Mouse (Mus musculus) right cerebral cortex, postnatal 4 days (tissue): ENCODE data around the gene Mfap3.
"Not testable (repeated sequence)": the region's sequence is repeated elsewhere in the genome, so short reads cannot be mapped to it uniquely, and the experiment has no call there.

Source experiments
- DNase-seq: peaks from one replicate; pipeline ENCODE4 v3.0.0-alpha.2; 2022

The Mfap3 gene

DNA sequence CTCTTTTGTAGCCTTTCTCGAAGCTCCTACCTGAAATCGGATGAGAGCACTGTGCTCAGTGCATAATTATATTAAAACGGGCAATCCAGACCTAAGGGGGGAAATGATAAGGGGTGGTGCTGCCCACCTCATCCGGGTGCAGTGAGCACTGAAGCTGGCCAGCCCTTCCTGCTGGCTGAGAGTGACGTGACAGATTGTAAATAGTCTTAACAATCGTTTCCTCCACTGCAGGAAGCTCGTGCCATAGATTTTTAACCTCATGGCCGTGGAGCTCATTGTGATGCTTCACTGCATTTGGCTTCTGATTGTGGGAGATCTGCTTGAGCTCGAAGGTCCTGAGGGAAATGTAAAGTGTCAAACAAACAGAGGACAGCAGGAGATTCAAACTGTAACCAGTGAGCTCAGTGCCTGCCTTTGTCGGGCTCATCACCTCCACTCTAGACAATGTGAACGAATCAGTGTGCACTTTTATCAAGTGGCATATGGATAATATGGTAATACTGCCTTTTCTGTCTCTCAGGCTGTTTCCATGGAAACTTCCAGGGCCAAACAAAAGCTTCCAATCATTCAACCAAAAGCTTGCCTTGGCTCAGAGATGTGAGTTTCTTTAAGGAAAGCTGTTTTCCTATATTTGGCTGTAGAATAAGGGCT is 13.0 kb downstream of the Mfap3 start:
- DNase-seq, result no peak

- no peak for DNase-seq
Observed at GRCm38 (mm10) chr11:57532306-57532705, 13.8 kb downstream of the Mfap3 start.

DNA sequence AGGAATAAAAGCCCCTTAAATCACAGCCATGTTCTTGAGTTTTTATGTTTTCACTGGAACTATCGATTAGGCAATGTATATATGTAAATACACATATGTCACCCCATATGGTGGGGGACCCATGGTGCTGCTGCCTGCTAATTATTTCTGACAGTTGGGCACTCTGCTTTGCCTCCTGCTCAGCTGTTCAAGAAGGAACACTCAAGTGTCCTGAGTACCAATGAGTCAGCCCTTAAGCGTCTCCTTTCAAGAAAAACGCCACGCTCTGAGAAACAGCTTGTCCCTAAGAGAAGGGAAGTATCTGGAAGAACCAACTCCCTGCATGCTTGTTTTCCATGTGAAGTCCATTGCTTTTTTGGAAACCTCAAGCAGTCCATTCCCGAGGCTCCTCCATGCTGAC is 17.4 kb downstream of the Mfap3 start:
- DNase-seq, result no peak

DNA sequence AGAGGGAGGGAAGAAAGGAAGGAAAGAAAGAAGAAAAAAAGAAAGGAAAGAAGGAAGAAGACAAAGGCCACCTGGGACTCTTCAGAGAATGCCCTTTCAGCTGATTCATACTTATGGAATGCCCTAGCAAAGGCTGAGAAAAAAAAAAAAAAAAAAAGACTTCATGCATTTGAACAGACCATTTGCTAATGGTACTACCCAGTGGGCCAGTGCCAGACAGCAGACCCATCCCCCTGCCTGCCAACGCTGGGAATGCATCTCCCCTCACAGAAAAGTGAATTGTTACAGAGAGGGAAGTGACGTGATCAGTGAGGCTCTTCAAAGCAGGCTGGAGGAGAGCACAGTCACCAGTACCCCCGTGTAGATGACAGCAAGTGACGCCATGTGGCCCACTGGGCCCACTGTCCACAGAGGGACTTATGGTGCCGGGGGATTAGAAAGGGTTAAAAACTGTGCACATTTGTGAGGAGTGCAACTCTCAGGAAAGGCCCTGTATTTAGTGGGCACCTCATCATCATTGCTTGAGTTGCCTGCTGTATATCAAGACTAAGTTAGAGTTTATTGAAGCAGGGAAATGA is 21.5 kb downstream of the Mfap3 start:
- no peak for DNase-seq

GRCm38 (mm10) chr11:57540681-57541080 is 22.2 kb downstream of the Mfap3 start:
- no peak for DNase-seq

DNA sequence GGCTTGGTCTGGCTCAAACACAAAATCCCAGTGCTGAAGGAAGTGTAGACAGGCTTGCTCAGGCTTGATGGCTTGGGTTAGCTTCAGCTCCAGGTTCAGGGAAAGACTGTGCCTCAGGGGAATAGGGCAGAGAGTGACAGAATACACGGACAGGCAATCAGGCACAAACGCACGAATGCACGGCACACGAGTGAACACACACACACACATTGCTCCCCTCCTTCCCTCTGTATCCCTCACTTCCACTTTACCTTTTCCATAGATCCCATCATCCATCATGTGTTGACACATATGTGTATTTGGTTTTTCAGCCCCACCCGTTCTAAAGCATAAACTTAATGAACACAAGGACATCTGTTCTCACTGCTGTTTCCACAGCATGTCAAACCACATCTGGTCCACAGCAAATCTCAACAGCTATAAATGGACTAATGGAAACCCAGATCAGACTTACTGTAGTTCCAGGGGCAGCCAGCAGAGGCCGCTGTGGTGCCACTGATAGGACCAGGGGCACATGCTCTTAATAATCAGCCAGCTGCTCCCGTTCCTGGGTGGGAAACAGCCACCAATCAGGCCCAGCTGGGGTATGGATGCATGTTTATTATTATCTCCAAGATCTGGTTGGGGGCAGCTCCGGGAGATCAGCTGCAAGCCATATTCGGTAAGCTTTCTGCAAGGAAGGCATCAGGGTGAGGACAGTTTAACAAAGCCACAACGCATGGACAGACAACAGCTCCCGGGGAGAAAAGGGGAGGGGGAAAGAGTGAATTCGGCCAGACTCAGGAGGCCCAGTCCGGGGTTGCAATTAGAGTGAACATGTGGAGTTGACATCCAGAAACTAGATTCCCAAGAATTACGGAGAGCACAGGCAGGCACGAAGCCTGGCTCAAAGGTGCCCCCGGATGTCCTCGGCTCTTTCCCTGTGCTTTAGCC is 30.4 kb downstream of the Mfap3 start:
- DNase-seq, result peak; percentile 91

DNA sequence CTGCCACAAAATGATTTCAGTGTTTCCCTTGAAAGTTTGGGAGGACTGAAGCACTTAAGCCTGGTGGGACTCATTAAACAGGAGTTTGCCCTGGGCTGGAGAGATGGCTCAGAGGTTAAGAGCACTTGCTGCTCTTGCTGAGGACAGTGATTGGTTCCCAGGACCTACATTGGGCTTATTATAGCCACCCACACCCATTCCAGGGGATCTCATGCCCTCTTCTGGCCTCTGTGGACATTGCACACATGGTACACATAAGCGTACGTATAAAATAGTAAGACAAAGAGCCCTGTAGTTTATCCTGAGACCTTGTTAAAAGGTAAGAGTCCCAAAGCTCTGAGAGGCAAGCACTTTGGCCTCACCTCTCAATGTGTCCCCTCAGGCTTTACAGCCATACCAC is 31.8 kb downstream of the Mfap3 start:
- no peak for DNase-seq

DNA sequence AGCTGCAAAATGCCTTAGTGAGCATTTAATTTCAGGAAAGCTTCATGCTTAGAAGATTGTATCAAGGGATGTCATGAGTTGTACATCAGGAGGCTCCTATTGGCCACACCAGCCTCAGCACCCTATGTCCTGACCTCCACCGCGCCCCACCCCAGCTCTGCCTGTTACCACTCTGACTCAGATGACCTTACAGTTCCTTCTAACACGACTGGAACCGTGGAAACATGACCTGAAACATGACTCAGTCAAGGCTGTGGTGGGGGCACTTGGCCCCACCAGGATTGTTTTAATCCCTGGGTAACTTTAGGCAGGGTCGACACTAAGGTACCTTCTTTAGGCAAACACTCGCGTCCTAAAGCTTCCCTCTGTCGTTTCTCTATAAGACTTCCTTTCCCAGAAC is 32.6 kb downstream of the Mfap3 start:
- no peak for DNase-seq

DNA sequence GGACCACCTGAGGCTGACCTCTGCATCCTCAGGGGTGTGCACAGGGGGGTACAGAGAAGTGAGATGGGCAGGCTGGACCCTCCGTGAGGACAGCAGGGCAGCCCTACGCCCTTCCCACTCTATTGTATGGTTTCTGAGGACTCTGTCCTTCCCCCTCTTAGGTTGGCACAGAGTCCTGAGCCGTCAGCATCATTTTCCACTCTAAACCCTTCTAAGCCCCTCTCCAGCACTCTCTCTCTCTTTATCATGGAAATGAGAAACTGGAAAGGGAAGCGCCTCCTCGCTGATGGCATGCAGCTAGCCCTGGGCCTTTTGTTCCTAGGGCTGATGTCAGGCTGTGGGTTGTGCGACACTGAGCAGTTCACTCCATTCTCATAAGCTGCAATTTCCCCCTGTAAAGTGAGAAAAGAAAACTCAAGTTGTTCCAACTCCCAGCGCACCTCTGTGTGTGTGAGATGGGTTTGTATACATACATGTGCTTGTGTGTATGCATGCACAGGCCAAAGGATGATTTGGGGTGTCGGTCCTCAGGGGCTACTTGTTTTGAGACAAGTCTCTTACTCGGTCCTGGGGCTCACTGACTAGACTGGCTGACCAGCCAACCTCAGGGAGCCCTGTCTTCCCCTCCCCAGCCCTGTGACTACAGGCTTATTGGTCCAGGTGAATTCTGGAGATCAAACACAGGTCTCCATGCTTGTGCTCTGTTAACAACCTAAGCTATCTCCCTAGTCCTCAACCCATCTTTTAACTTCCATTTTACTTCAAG is 34.7 kb downstream of the Mfap3 start:
- no peak for DNase-seq

DNA sequence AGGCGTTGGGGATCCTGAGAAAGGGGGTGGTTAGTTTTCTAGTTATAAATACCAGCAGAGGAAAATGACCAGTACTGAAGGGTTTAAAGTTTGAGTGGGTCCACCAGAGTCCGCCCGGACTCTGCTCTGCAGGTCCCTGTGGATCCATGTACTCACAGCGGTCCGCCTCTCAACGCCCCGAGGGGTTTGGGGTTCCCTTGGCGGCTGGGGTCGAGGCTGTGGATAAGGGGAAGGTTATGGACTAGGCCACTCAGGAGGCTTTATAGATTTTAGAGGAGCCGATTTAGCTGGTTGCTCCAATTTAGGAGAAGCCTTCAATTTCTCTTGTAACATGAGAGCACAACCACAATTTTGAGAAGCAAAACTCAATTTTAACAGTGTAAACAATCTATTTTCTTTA is 39.5 kb downstream of the Mfap3 start:
- not testable (repeated sequence) for DNase-seq

- DNase-seq, result no peak
Observed at GRCm38 (mm10) chr11:57564564-57564963, 46.1 kb downstream of the Mfap3 start.

DNA sequence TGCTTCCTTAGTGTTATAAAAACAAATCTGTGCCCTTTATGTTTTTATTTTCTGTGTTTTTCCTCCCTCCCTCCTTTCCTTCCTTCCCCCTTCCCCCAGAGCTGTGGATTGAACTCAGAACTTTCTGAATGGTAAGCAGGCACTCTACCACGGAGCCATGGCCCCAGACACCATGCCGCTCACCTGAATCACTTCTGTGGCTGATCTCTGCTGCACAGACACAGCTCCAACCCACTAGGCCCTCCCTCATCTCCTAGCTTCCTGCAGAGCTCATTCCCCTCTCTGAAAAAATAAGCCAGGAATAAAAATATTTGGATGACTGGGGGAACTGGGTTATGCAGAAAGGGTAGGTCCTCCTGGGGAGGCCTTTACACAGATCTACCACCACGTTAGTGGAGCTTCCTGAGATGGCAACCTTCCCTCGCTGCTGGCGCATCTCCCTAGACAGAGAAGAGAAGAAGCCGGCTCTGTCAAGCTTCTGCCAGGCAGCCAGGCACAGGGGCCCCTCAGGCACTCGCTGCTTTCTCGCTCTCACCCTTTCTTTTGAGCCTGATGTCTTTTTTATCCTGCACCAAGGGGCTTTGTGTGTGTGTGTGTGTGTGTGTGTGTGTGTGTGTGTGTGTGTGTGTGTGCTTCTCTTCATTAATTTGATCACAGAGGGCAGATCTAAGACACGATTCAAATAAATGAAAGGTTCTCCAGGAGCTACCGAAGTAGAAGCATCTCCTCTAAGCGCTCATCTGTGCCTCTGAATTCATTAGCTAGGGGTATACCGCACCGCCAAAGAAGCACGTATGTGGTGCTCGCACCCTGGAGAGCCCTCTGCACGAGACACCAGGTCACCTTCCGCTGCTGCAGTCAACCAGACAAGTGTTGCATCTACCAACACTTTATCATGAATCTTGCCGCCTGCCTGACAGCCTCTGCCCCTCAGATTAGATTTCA is 47.9 kb downstream of the Mfap3 start:
- no peak for DNase-seq

DNA sequence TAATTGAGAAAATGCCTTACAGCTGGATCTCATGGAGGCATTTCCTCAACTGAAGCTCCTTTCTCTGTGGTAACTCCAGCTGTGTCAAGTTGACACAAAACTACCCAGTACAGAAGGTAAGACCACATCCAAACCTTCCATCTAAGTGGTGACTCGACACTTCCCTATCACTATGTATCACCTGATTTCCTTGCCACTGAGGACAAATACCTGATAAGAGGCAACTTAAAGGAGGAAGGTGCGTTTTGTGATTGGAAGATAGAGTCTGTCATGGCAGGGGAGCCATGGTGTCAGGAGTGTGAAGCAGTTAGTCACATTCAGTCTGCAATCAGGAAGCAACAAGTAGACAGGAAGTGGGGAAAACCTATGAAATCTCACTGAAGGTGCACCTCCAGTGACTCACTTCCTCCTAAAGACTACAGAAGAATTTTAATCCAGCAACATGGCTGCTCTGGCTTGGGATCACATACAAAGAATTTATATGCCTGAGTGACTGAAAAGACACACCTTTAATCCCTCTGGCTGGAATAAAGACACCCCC is 50.6 kb downstream of the Mfap3 start:
- no peak for DNase-seq

DNA sequence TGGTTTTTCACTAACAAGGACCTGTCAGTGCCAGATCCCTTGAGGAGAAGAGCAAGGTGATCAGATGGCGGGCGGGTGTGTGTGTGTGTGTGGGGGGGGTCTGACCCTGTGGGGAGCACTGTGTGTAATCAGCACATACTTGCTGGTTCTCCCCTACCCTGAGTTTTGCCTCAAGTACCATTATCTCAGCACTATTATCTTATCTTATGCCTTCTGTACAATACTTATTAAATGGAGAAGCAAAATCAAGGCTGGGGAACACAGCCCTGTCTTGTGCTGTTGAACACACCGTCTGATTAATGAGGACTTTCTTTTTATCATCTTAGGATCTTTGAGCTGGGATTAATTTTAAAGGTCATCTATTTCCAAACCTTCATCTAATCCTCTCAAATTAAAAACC is 52.6 kb downstream of the Mfap3 start:
- no peak for DNase-seq

DNA sequence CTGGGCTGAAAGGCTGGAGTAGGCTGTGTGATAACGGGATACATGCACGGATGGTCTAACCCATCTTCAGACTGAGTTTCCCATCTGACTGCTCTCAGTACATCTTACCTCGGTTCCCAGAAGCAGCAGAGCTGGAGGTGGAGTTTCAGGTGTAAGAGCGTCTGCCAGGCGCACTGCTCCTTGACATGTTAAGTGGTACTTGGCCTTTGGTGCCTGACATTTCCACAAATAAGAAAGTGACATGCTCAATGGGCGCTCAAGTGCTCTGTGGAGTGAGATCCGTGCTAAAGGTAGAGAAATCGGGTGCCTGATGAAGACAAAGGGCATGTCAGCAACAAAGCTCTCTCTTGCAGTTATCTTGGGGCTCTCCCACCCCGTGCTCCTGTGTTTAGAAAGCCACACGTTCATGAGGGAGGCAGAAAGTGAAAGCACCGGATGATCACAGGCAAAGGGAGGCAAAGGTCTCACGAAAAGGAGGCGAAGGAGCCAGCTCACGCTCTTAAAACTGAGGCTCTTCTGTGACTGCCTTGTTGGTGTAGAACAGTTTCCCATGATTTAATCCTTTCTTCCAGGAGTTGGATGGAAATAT is 55.3 kb downstream of the Mfap3 start:
- DNase-seq, result no peak

GRCm38 (mm10) chr11:57576871-57577515 is 58.5 kb downstream of the Mfap3 start:
- DNase-seq, result peak; percentile 63

- DNase-seq, result peak; percentile 32
Observed at GRCm38 (mm10) chr11:57582818-57583635, 64.6 kb downstream of the Mfap3 start.
